Mouse (Mus musculus): ENCODE measurements at regions not wholly inside any gene's neighbourhood (a gene's known extent, or its start where the extent isn't known, plus 50 kb on each side); places are given as distances from the start of the nearest gene placed in this dataset.

DNA sequence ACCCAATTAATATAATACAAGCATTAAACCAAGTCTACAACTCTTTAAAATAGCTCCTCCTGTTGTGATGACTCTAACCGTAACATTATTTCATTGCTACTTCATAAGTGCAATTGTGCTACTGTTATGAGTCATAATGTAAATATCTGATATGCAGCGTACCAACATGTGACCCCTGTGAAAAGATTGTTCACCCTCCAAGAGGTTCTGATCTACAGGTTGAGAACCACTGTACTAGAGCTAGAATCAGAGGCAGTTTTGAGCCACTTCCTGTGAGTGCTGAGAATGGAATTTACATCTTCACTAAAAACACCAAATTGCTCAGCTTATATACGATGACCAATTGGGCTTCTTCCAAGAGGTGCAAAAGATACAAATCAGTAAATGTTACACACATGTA is 504.4 kb upstream of the Syt1 start:
- no peaks in the 10 kb centered on the region for H3K27me3 ChIP-seq
- H3K36me3 ChIP-seq, result no peaks in the 10 kb centered on the region
- no peaks in the 10 kb centered on the region for H3K9me3 ChIP-seq
- no peak overlapping the region for H3K4me3 ChIP-seq
- WGBS, result 79% methylated on average over 3 of the region's 3 CpGs
- H3K4me2 ChIP-seq (replicated peaks), result no peak overlapping the region
- H3K27ac ChIP-seq, result no peak overlapping the region
- H3K9ac ChIP-seq, result no peak overlapping the region
- no peaks in the 10 kb centered on the region for H3K4me1 ChIP-seq
- ATAC-seq (ENCODE audit: low FRiP score, low read depth), result no peak

DNA sequence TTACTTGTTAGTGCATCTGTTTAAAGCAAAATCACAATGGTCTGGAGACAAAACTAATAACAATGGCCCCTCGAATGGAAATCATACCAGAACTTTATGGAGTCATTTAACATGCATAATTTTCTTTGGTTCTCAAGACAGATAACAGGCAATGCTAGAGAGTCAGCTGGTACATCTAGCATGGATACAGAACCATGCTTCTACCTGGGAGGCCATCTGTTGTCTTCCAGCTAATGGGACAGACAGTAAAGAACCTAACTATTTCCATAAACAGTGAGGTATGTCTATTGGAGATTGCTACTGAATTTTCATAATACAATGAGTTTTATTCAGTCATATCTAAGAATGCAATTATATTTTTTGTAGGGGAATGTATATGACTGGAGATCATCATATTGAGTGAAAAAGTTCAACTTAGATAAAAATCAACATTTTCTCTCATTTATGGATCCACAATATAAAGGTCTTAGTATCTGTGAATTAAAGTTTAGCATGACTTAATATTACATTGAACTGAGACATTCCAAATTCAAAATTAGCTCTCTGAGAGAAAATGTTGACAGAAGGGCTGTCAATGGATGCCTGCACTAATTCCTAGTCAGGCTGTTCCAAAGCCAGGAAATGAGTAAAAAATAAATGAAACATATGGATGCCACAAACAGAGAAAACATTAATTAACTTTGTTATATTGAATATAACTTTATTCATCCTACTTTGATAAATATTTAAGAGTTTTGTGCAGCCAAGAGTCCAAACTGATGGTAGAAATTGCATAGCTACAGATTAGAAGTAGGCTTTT is 500.3 kb upstream of the Syt1 start:
- ATAC-seq (ENCODE audit: low FRiP score, low read depth), result no peak
- WGBS, result 55% methylated on average over 1 of the region's 1 CpGs
- Histone ChIP-seq H3K27ac (no peak overlapping the region), H3K36me3 (no peaks in the 10 kb centered on the region), H3K9me3 (no peaks in the 10 kb centered on the region), H3K4me3 (no peak overlapping the region), H3K9ac (no peak overlapping the region), H3K27me3 (no peaks in the 10 kb centered on the region), H3K4me1 (no peaks in the 10 kb centered on the region), H3K4me2 (replicated peaks) (no peak overlapping the region)

DNA sequence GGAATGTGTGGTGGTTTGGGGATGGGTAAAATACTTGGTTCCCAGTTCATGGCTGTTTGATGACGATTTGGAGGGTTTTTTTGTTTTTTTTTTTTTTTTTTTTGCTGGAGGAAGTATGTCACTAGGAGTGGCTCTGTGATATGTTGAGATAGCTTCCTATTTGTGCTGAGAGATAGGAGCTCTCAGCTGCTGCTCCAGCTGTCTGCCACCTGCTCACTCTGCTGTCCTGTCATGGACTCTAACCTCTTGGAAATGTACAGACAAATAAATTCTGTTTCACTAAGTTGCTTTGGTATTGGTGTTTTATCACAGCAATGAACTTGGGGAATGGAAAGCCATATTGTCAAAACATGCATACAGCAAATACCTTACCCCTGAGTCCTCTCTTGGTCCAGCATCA is 497.8 kb upstream of the Syt1 start:
- H3K4me2 ChIP-seq (replicated peaks), result no peak overlapping the region
- no peak overlapping the region for H3K9ac ChIP-seq
- H3K27me3 ChIP-seq, result no peaks in the 10 kb centered on the region
- H3K36me3 ChIP-seq, result no peaks in the 10 kb centered on the region
- H3K4me1 ChIP-seq, result no peaks in the 10 kb centered on the region
- H3K27ac ChIP-seq, result no peak overlapping the region
- WGBS, result 58% methylated on average over 1 of the region's 1 CpGs
- ATAC-seq (ENCODE audit: low FRiP score, low read depth), result no peak
- no peaks in the 10 kb centered on the region for H3K9me3 ChIP-seq
- H3K4me3 ChIP-seq, result no peak overlapping the region

DNA sequence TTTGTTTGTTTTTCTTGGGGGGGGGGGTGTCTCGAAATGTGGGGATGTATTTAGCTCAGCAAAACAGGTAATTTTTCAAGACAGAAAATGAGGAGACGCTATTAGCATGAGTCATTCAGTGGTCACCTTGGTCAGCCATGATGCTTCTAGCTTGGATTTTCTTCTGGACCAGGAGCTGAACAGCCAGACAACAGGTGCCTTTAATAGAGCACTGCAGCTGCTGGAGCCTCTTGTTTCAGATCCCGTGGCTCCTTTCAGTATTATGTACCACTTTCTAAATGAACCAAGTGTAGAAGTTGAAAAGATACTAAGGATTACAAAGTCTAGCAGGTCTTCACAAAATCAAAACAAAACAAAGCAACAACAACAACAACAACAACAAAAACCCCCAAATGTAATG is 496.4 kb upstream of the Syt1 start:
- Histone ChIP-seq H3K27me3 (no peaks in the 10 kb centered on the region), H3K36me3 (no peaks in the 10 kb centered on the region), H3K4me3 (no peak overlapping the region), H3K4me1 (no peaks in the 10 kb centered on the region), H3K27ac (no peak overlapping the region), H3K4me2 (replicated peaks) (no peak overlapping the region), H3K9me3 (0 out of 2 replicates have a peak, but pooled peaks cover 4% of the 10 kb centered on the region), H3K9ac (no peak overlapping the region)
- 66% methylated on average over 3 of the region's 3 CpGs for WGBS
- no peak for ATAC-seq (ENCODE audit: low FRiP score, low read depth)

DNA sequence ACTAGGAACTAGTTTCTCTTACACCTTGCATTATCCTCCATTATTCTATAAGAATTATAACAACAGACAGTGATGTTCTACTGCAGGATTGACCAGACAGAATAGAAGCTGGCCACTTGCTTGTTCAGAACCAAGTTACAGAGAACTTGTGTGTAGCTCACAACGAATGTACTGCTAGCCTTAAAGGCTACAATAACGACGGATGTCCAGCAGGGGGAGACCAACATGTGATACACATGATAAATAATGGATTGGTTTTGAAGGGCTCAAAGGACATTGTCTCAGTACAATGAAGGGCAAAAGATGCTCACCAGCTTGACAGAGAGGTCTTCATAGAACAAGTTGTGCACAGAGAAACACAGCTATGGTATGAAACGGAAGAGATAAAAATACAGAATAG is 493.9 kb upstream of the Syt1 start:
- Histone ChIP-seq H3K27me3 (no peaks in the 10 kb centered on the region), H3K9ac (no peak overlapping the region), H3K4me1 (no peaks in the 10 kb centered on the region), H3K27ac (no peak overlapping the region), H3K4me2 (replicated peaks) (no peak overlapping the region), H3K36me3 (no peaks in the 10 kb centered on the region), H3K4me3 (no peak overlapping the region), H3K9me3 (0 out of 2 replicates have a peak, but pooled peaks cover 4% of the 10 kb centered on the region)
- no peak for ATAC-seq (ENCODE audit: low FRiP score, low read depth)
- 59% methylated on average over 4 of the region's 4 CpGs for WGBS

DNA sequence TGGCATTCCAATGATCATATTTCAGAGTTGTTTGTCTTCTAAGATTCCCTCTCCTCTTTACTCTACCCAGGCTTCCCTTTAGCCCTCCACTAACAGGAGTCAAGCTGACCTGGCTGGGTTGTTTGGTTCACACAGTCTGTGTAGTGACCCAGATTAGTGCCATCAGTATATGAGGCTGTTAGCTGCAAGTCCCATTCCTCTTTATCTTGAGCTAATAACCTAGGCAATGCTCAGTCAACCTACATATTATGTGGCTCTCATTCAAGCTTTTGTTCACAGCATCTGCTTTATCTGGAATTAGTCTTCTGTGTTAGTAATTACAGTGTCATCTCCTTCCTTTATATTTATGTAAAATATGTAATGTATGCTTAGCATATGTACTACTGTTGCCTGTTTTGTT is 490.1 kb upstream of the Syt1 start:
- Histone ChIP-seq H3K4me1 (no peaks in the 10 kb centered on the region), H3K27ac (no peak overlapping the region), H3K27me3 (no peaks in the 10 kb centered on the region), H3K36me3 (no peaks in the 10 kb centered on the region), H3K9me3 (0 out of 2 replicates have a peak, but pooled peaks cover 4% of the 10 kb centered on the region), H3K4me2 (replicated peaks) (no peak overlapping the region), H3K4me3 (no peak overlapping the region), H3K9ac (no peak overlapping the region)
- ATAC-seq (ENCODE audit: low FRiP score, low read depth), result no peak

DNA sequence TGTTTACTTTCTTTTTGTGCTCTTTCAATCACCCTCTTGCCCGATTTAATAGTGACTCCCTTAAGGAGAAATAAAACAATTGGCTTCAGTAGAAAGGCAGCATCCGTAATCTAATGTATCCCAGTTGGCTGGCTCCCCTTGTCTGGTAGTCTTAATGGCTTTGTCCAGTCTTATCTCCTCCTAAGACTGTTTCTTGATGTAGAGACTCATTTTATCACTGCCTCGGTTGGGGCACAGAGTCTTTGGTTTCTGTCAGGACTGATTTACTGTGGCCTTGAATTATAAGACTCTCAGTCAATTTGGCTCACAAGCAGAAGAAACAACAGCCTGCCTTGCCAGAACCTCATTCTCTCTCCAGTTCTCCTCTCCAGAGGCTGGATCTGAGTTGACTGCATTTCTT is 487.5 kb upstream of the Syt1 start:
- 0 out of 2 replicates have a peak, but pooled peaks cover 4% of the 10 kb centered on the region for H3K9me3 ChIP-seq
- 54% methylated on average over 3 of the region's 3 CpGs for WGBS
- H3K4me2 ChIP-seq (replicated peaks), result no peak overlapping the region
- H3K4me3 ChIP-seq, result no peak overlapping the region
- H3K36me3 ChIP-seq, result no peaks in the 10 kb centered on the region
- H3K4me1 ChIP-seq, result no peaks in the 10 kb centered on the region
- no peak; the same call in 1 of the 2 replicates for ATAC-seq (ENCODE audit: low FRiP score, low read depth)
- H3K27ac ChIP-seq, result no peak overlapping the region
- H3K27me3 ChIP-seq, result no peaks in the 10 kb centered on the region
- H3K9ac ChIP-seq, result no peak overlapping the region

DNA sequence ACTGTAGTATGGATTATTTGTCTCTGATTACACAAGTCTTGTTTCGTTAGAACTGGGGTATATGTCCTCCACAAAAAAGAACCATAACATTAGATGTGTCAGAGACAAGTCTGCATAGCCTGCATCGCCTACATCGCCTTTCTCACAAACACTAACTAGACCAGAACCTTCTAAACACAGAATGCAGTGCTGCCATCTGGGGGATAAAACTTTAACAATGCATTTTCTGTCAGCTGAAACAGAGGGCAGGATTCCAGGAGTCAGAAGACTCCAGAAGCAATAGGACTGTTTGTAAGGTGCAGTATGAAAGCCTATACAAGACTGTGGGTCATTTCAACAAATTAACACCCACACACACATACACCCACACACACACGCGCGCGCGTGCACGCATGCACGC is 485.4 kb upstream of the Syt1 start:
- no peaks in the 10 kb centered on the region for H3K9me3 ChIP-seq
- no peak overlapping the region for H3K9ac ChIP-seq
- no peak overlapping the region for H3K4me2 ChIP-seq (replicated peaks)
- no peak overlapping the region for H3K4me3 ChIP-seq
- 81% methylated on average over 10 of the region's 10 CpGs for WGBS
- H3K27me3 ChIP-seq, result no peaks in the 10 kb centered on the region
- H3K4me1 ChIP-seq, result no peaks in the 10 kb centered on the region
- H3K36me3 ChIP-seq, result no peaks in the 10 kb centered on the region
- no peak overlapping the region for H3K27ac ChIP-seq
- ATAC-seq (ENCODE audit: low FRiP score, low read depth), result no peak

DNA sequence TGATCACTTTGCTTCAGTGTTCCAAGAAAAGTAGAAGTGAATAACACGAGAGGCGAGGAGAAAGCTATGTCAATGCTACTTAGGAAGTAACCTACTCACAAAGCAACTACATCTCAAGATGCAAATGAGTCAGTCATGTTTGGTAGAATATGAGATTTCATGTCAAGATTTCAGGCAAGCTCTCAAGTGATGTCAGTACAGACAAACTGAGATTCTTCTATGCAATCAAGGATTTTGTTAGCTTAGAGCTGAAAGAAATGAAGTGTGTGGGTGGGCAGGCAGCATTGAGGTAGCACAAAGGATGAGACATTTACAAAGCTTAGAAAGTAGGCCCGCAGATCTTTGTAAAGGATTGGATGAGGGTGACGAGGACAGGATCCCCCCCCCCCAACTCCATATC is 480.0 kb upstream of the Syt1 start:
- Histone ChIP-seq H3K4me1 (no peaks in the 10 kb centered on the region), H3K4me3 (no peak overlapping the region), H3K36me3 (no peaks in the 10 kb centered on the region), H3K9ac (no peak overlapping the region), H3K9me3 (no peaks in the 10 kb centered on the region), H3K27me3 (no peaks in the 10 kb centered on the region), H3K4me2 (replicated peaks) (no peak overlapping the region), H3K27ac (no peak overlapping the region)
- ATAC-seq (ENCODE audit: low FRiP score, low read depth), result no peak
- WGBS, result 87% methylated on average over 4 of the region's 4 CpGs

DNA sequence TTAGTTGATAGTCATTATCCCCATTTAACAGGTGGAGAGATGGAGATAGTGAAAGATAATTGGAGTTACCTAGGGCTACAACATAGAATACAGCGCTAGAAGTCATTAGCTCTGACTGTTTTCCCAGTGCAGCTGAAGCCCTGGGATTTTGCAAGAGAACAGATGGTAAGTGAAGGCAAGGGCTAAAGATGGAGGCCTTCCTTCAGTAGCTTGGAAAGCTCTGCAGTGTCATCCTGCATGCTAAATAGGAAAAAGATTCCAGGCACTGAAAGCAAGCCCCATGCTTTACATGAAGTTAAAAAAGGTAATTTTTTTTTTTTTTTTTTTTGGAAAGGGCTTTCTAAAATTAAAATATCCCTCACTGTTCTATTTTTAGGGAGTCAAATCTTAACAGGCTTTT is 477.2 kb upstream of the Syt1 start:
- Histone ChIP-seq H3K4me3 (no peak overlapping the region), H3K27me3 (no peaks in the 10 kb centered on the region), H3K4me1 (no peaks in the 10 kb centered on the region), H3K27ac (no peak overlapping the region), H3K4me2 (replicated peaks) (no peak overlapping the region), H3K9ac (no peak overlapping the region), H3K9me3 (no peaks in the 10 kb centered on the region), H3K36me3 (no peaks in the 10 kb centered on the region)
- no peak for ATAC-seq (ENCODE audit: low FRiP score, low read depth)
- 89% methylated on average over 1 of the region's 1 CpGs for WGBS

DNA sequence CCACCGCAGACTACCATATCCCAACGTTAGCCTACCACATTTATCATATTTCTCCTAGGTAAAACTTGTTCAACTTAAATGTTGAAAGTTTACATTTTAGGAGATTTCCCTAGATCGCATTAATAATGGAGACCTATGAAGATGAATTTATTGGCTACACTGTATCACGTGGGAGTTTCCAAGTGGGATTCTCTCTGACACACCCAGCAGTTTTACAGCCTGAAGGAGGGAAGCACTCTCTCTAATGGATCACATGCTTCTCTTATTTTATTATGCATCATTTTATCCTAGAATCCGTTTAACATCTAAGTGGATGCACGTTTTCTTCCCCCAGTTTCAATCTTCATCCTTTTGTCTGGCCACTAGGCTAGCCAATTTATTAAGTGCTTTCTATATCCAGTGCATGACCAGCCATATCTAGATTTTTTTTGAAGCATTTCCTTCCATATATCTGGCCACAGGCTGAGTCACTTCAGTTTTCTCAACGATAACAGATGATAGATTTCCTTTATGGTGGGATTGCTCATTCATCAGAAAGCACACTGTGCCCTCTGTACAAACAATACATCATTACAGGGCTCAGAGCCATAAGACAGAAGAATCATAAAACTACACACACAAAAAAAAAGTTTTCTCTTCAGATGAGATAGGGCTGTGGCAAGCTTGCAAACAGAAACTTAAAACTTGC is 476.3 kb upstream of the Syt1 start:
- WGBS, result 87% methylated on average over 7 of the region's 7 CpGs
- H3K36me3 ChIP-seq, result no peaks in the 10 kb centered on the region
- ATAC-seq (ENCODE audit: low FRiP score, low read depth), result no peak
- H3K4me2 ChIP-seq (replicated peaks), result no peak overlapping the region
- H3K27me3 ChIP-seq, result no peaks in the 10 kb centered on the region
- H3K4me3 ChIP-seq, result no peak overlapping the region
- H3K9ac ChIP-seq, result no peak overlapping the region
- no peaks in the 10 kb centered on the region for H3K4me1 ChIP-seq
- no peak overlapping the region for H3K27ac ChIP-seq
- H3K9me3 ChIP-seq, result no peaks in the 10 kb centered on the region

DNA sequence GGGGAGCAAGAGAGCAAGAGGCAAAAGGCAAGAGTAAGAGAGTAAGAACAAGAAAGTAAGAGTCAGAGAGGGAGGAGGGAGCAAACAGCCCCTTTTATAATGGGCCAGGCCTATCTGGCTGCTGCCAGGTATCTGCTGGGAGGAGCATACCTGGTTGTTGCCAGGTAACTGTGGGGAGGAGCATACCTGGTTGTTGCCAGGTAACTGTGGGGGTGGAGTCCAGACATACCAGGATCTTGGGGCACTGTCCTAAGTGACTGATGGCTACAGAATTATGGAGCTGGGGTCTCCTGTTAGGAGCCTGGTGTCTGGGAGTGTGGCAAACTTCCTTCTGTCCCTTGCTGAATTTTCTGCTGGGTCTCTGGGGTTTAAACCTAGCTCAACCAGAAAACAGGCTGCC is 469.8 kb upstream of the Syt1 start:
- no peak overlapping the region for H3K9ac ChIP-seq
- no peak overlapping the region for H3K27ac ChIP-seq
- H3K4me2 ChIP-seq (replicated peaks), result no peak overlapping the region
- no peaks in the 10 kb centered on the region for H3K36me3 ChIP-seq
- no peaks in the 10 kb centered on the region for H3K27me3 ChIP-seq
- no peaks in the 10 kb centered on the region for H3K4me1 ChIP-seq
- ATAC-seq (ENCODE audit: low FRiP score, low read depth), result no peak
- no peak overlapping the region for H3K4me3 ChIP-seq
- no peaks in the 10 kb centered on the region for H3K9me3 ChIP-seq

DNA sequence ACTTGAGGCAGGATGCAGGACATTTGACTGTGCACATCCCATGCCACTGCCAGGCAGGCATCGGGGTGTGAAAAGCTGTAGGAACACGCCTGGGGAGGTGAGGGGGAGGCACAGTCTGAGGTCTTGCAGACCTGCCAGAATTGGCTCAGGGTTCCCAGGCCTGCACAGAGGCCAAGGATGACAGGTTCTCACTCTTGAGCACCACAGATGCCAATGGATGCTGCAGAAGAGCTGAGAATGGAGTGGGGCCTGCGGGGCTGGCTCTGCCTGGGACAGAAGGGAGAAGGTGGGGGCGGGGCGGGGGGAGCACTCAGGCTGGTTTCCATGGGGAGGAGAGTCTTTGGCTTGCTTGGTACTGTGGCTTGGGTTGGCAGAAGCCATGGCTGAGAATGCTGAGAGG is 469.2 kb upstream of the Syt1 start:
- H3K4me2 ChIP-seq (replicated peaks), result no peak overlapping the region
- H3K36me3 ChIP-seq, result no peaks in the 10 kb centered on the region
- H3K4me3 ChIP-seq, result no peak overlapping the region
- WGBS, result 74% methylated on average over 5 of the region's 5 CpGs
- H3K9ac ChIP-seq, result no peak overlapping the region
- no peaks in the 10 kb centered on the region for H3K4me1 ChIP-seq
- ATAC-seq (ENCODE audit: low FRiP score, low read depth), result no peak
- H3K9me3 ChIP-seq, result no peaks in the 10 kb centered on the region
- H3K27ac ChIP-seq, result no peak overlapping the region
- H3K27me3 ChIP-seq, result no peaks in the 10 kb centered on the region

Data from limb, embryonic 13.5 days (tissue).